Mouse (Mus musculus): ENCODE measurements around the gene Fabp2. TPM values are rescaled to one million over a fixed set of nuclear protein-coding genes. Genes with fewer than 3 reads are reported as not detected.

Gene Fabp2
- not detected for total RNA-seq (2021)
- long read RNA-seq, experiment 1: 0 reads
- long read RNA-seq, experiment 2: 0 reads

GRCm38 (mm10) chr3:122894772-122895171, at the start of gene Fabp2:
Fabp2 (plus strand) TSS chr3:122895072.
- no peak for DNase-seq
- intact Hi-C loops (cut with DNase I; ENCODE audit: low total_unique reads): no loop called here

- no peak for DNase-seq
- intact Hi-C loops (cut with DNase I; ENCODE audit: low total_unique reads): no loop called here
Measured at GRCm38 (mm10) chr3:122848410-122849034, 46.4 kb upstream of the Fabp2 start.

GRCm38 (mm10) chr3:122855149-122855548, 39.7 kb upstream of the Fabp2 start:
- intact Hi-C loops (cut with DNase I; ENCODE audit: low total_unique reads): no loop called here
- no peak for DNase-seq

- no peak for DNase-seq
- intact Hi-C loops (cut with DNase I; ENCODE audit: low total_unique reads): no loop called here
Measured at GRCm38 (mm10) chr3:122859829-122860228, 35.0 kb upstream of the Fabp2 start.

GRCm38 (mm10) chr3:122860573-122861498, 34.0 kb upstream of the Fabp2 start:
- intact Hi-C loops (cut with DNase I; ENCODE audit: low total_unique reads): no loop called here
- no peak for DNase-seq

- no peak for DNase-seq
- intact Hi-C loops (cut with DNase I; ENCODE audit: low total_unique reads): no loop called here
Measured at GRCm38 (mm10) chr3:122865092-122865491, 29.8 kb upstream of the Fabp2 start.

- DNase-seq: no peak
- intact Hi-C loops (cut with DNase I; ENCODE audit: low total_unique reads): no loop called here
Measured at GRCm38 (mm10) chr3:122868270-122868669, 26.6 kb upstream of the Fabp2 start.

- no peak for DNase-seq
- intact Hi-C loops (cut with DNase I; ENCODE audit: low total_unique reads): no loop called here
Measured at GRCm38 (mm10) chr3:122871596-122871995, 23.3 kb upstream of the Fabp2 start.

- intact Hi-C loops (cut with DNase I; ENCODE audit: low total_unique reads): no loop called here
- no peak for DNase-seq
Measured at GRCm38 (mm10) chr3:122876870-122877269, 18.0 kb upstream of the Fabp2 start.

GRCm38 (mm10) chr3:122877543-122877942, 17.3 kb upstream of the Fabp2 start:
- intact Hi-C loops (cut with DNase I; ENCODE audit: low total_unique reads): no loop called here
- DNase-seq: no peak

- intact Hi-C loops (cut with DNase I; ENCODE audit: low total_unique reads): no loop called here
- no peak for DNase-seq
Measured at GRCm38 (mm10) chr3:122878705-122879315, 16.1 kb upstream of the Fabp2 start.

GRCm38 (mm10) chr3:122887505-122888301, 7.2 kb upstream of the Fabp2 start:
- intact Hi-C loops (cut with DNase I; ENCODE audit: low total_unique reads): no loop called here
- no peak for DNase-seq

GRCm38 (mm10) chr3:122888371-122888819, 6.5 kb upstream of the Fabp2 start:
- intact Hi-C loops (cut with DNase I; ENCODE audit: low total_unique reads): no loop called here
- no peak for DNase-seq

- intact Hi-C loops (cut with DNase I; ENCODE audit: low total_unique reads): no loop called here
- no peak for DNase-seq
Measured at GRCm38 (mm10) chr3:122895189-122895731, 388 bp downstream of the Fabp2 start.

- intact Hi-C loops (cut with DNase I; ENCODE audit: low total_unique reads): no loop called here
- no peak for DNase-seq
Measured at GRCm38 (mm10) chr3:122898254-122898653, 3.4 kb downstream of the Fabp2 start.

GRCm38 (mm10) chr3:122903746-122904433, 9.0 kb downstream of the Fabp2 start:
- intact Hi-C loops (cut with DNase I; ENCODE audit: low total_unique reads): loop anchor here (5.0 kb wide), 1 partner anchor 257 kb away; no protein-coding TSS in a partner anchor
- DNase-seq: peak; percentile 25

GRCm38 (mm10) chr3:122907841-122908240, 13.0 kb downstream of the Fabp2 start:
- intact Hi-C loops (cut with DNase I; ENCODE audit: low total_unique reads): no loop called here
- DNase-seq: no peak

GRCm38 (mm10) chr3:122915493-122915892, 20.6 kb downstream of the Fabp2 start:
- intact Hi-C loops (cut with DNase I; ENCODE audit: low total_unique reads): no loop called here
- DNase-seq: no peak
